Mouse (Mus musculus) forebrain, embryonic 14.5 days (tissue): ENCODE results near the gene Wdr70. TPM values are rescaled to one million over a fixed set of nuclear protein-coding genes. Genes with fewer than 3 reads are reported as not detected.

Experiments used
- ATAC-seq: fragments of 200-750 bp; cut with Nextera tagmentation; 2 replicates; pipeline ENCODE4 v1.8.0; 2017; ENCODE audit warnings: mild to moderate bottlenecking, moderate library complexity
- DNase-seq: peaks from one replicate; pipeline ENCODE4 v3.0.0-alpha.2; 2015; ENCODE audit warnings: low spot score
- H3K27ac ChIP-seq: fragments of 300-500 bp; sonication (generic); 2 replicates; pipeline ENCODE4 v1.5.1; 2014; ENCODE audit warnings: low read depth, mild to moderate bottlenecking, control low read depth, low read length, moderate library complexity
- H3K27me3 ChIP-seq: fragments of 300-500 bp; sonication (generic); replicated peaks from 2 replicates; pipeline ENCODE4 v1.6.1; 2014; ENCODE audit warnings: low read length, control low read depth, mixed read lengths; ENCODE audit not compliant: control insufficient read depth, insufficient read depth
- H3K36me3 ChIP-seq: fragments of 300-500 bp; sonication (generic); 2 replicates; pipeline ENCODE4 v1.6.1; 2014; ENCODE audit warnings: low read length, control low read depth; ENCODE audit not compliant: control insufficient read depth, insufficient read depth
- H3K4me1 ChIP-seq: fragments of 300-500 bp; sonication (generic); 2 replicates; pipeline ENCODE4 v1.6.1; 2014; ENCODE audit warnings: antibody characterized with exemption, low read length, control low read depth; ENCODE audit not compliant: control insufficient read depth, insufficient read depth
- H3K4me2 ChIP-seq: fragments of 300-500 bp; sonication (generic); 2 replicates; pipeline ENCODE4 v1.6.1; 2014; ENCODE audit warnings: mild to moderate bottlenecking, control low read depth, low read length
- H3K4me3 ChIP-seq: fragments of 300-500 bp; sonication (generic); 2 replicates; pipeline ENCODE4 v1.5.1; 2014; ENCODE audit warnings: low read depth, low read length, control low read depth
- H3K9ac ChIP-seq: fragments of 300-500 bp; sonication (generic); 2 replicates; pipeline ENCODE4 v1.6.1; 2014; ENCODE audit warnings: mild to moderate bottlenecking, low read length, control low read depth, moderate library complexity
- H3K9me3 ChIP-seq: fragments of 300-500 bp; sonication (generic); replicated peaks from 2 replicates; pipeline ENCODE4 v1.6.1; 2016; ENCODE audit warnings: low read length, control low read depth, mixed read lengths; ENCODE audit not compliant: control insufficient read depth
- WGBS: fragments of 180-500 bp; shearing (Covaris S2); extraction: QIAGEN DNeasy Blood & Tissue Kit; methylation state at CpG from one replicate; pipeline ENCODE4 v1.1.7; 2014; 5-methylcytosine and 5-hydroxymethylcytosine counted together
- polyA plus RNA-seq: library from polyadenylated mRNA; unstranded; fragments of >200 nt; fragmentation: Nextera tagmentation; extraction: Ambion mirVana; gene quantifications from 2 replicates; pipeline ENCODE4 v1.2.1, GENCODE M21; 2014

Gene Wdr70
- polyA plus RNA-seq, 1 experiment from 2014 or later, result 69.0 TPM

GRCm38 (mm10) chr15:8006056-8006455 lies 93.0 kb downstream of the Wdr70 start:
- Histone ChIP-seq H3K27me3 (no peaks in the 10 kb centered on the region), H3K9ac (no peak overlapping the region), H3K9me3 (no peaks in the 10 kb centered on the region), H3K27ac (no peak overlapping the region), H3K36me3 (no peaks in the 10 kb centered on the region), H3K4me1 (no peaks in the 10 kb centered on the region), H3K4me3 (no peak overlapping the region), H3K4me2 (no peak overlapping the region)
- WGBS, result 89% methylated on average over 1 of the region's 1 CpGs
- ATAC-seq (no peak), DNase-seq (no peak)

DNA sequence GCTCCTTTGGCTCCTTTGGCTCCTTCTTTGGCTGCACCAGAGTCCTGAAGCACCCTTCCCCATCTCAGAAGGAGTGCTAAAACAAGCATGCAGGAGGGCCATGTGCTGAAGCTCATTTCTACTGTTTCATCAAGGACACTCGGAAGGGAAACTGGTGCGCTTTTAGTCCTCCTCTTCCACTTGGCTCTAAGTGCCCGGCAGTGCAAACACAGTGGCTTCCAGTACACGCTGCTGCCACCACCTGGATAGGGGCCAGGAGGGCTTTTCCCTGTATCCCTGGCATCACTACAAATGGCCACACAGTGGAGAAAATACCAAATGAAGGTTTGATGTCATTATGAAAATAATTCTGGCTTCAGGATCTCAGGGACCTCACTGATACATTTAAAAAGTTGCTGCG lies 93.5 kb downstream of the Wdr70 start:
- H3K4me1 ChIP-seq, result no peaks in the 10 kb centered on the region
- 70% methylated on average over 5 of the region's 5 CpGs for WGBS
- no peaks in the 10 kb centered on the region for H3K36me3 ChIP-seq
- H3K9me3 ChIP-seq, result no peaks in the 10 kb centered on the region
- H3K4me2 ChIP-seq, result no peak overlapping the region
- H3K27ac ChIP-seq, result no peak overlapping the region
- ATAC-seq, result no peak
- no peaks in the 10 kb centered on the region for H3K27me3 ChIP-seq
- H3K9ac ChIP-seq, result no peak overlapping the region
- H3K4me3 ChIP-seq, result no peak overlapping the region
- peak; percentile 6 for DNase-seq

DNA sequence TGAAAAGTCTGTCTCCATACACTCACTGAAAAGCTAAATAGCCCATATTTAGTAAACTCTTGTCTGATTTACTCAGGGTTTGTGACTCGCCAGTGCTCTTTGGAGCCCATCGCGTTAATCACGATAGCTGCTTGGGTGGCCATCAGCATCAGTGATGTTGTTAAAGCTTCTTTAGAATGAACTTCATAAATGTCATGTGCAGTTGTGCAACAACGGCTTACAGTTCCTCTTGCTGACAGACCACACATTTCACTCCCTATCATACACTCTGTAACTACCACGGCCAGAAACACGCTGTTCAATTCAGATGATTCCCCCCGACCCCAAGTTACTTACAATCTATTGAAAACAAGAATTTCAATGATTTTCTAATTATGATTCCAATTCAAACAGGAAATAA lies 95.2 kb downstream of the Wdr70 start:
- 87% methylated on average over 8 of the region's 8 CpGs for WGBS
- Histone ChIP-seq H3K4me1 (no peaks in the 10 kb centered on the region), H3K9ac (no peak overlapping the region), H3K4me2 (no peak overlapping the region), H3K27ac (no peak overlapping the region), H3K27me3 (no peaks in the 10 kb centered on the region), H3K9me3 (no peaks in the 10 kb centered on the region), H3K36me3 (no peaks in the 10 kb centered on the region), H3K4me3 (no peak overlapping the region)
- DNase-seq (no peak), ATAC-seq (no peak)

GRCm38 (mm10) chr15:7998843-7999546 lies 100.0 kb downstream of the Wdr70 start:
- H3K9me3 ChIP-seq, result no peaks in the 10 kb centered on the region
- ATAC-seq (no peak), DNase-seq (no peak)
- no peaks in the 10 kb centered on the region for H3K36me3 ChIP-seq
- H3K9ac ChIP-seq, result no peak overlapping the region
- H3K27ac ChIP-seq, result no peak overlapping the region
- no peaks in the 10 kb centered on the region for H3K4me1 ChIP-seq
- H3K4me3 ChIP-seq, result no peak overlapping the region
- H3K4me2 ChIP-seq, result no peak overlapping the region
- 53% methylated on average over 14 of the region's 14 CpGs for WGBS
- H3K27me3 ChIP-seq, result no peaks in the 10 kb centered on the region

DNA sequence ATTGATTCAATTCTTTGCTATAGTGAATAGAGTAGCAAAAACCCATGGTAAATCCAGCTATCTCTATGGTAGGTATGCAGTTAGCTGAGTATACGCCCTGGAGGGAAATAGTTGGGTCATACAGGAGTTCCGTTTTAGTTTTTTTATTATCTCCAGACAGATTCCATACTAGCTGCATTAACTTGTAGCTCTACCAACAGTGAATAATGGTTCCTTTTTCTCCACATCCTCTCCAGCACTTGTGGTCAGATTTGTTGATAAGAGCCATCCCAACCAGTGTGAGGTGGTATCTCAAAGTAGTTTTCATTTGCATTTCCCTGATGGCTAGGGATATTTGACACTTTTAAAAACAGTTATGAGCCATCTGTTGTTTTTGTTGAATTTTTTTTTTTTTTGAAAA lies 100.9 kb downstream of the Wdr70 start:
- Histone ChIP-seq H3K36me3 (no peaks in the 10 kb centered on the region), H3K9me3 (no peaks in the 10 kb centered on the region), H3K4me3 (no peak overlapping the region), H3K9ac (no peak overlapping the region), H3K4me2 (no peak overlapping the region), H3K27ac (no peak overlapping the region), H3K27me3 (no peaks in the 10 kb centered on the region), H3K4me1 (no peaks in the 10 kb centered on the region)
- no peak for ATAC-seq
- WGBS, result 94% methylated on average over 2 of the region's 2 CpGs
- no peak for DNase-seq

GRCm38 (mm10) chr15:7993721-7994120 lies 105.3 kb downstream of the Wdr70 start:
- no peaks in the 10 kb centered on the region for H3K9me3 ChIP-seq
- DNase-seq, result no peak
- WGBS, result 88% methylated on average over 6 of the region's 6 CpGs
- H3K4me1 ChIP-seq, result no peaks in the 10 kb centered on the region
- H3K27ac ChIP-seq, result no peak overlapping the region
- ATAC-seq, result no peak
- no peak overlapping the region for H3K4me2 ChIP-seq
- H3K4me3 ChIP-seq, result no peak overlapping the region
- no peak overlapping the region for H3K9ac ChIP-seq
- no peaks in the 10 kb centered on the region for H3K27me3 ChIP-seq
- H3K36me3 ChIP-seq, result no peaks in the 10 kb centered on the region

DNA sequence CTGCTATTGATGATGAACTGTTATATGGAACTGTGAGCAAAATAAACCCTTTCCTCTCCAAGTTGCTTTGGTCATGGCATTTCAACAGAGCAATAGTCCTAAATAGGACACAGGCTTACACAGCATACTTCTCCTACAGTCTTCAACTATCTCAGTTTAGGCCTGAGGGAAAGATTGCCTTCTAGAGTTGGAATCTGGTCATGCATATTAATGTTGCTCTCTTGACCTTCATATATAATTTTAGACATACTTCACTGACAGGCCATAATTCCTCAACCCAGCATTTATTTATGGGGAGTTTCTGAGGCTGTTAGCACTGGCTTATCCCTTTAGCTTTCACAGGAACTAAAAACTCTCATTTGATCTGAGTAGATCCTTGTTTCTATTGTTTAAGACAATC lies 108.9 kb downstream of the Wdr70 start:
- Histone ChIP-seq H3K36me3 (no peaks in the 10 kb centered on the region), H3K27ac (no peak overlapping the region), H3K27me3 (no peaks in the 10 kb centered on the region), H3K4me1 (peaks cover 3% of the 10 kb centered on the region; the same call in 1 of the 2 replicates), H3K9me3 (no peaks in the 10 kb centered on the region), H3K4me2 (no peak overlapping the region), H3K4me3 (no peak overlapping the region), H3K9ac (no peak overlapping the region)
- no peak for DNase-seq
- no peak for ATAC-seq

GRCm38 (mm10) chr15:7987374-7987773 lies 111.6 kb downstream of the Wdr70 start:
- peaks cover 3% of the 10 kb centered on the region; the same call in 1 of the 2 replicates for H3K4me1 ChIP-seq
- H3K27me3 ChIP-seq, result no peaks in the 10 kb centered on the region
- ATAC-seq, result no peak
- no peaks in the 10 kb centered on the region for H3K9me3 ChIP-seq
- H3K4me3 ChIP-seq, result no peak overlapping the region
- no peak overlapping the region for H3K4me2 ChIP-seq
- DNase-seq, result no peak
- H3K27ac ChIP-seq, result no peak overlapping the region
- H3K36me3 ChIP-seq, result no peaks in the 10 kb centered on the region
- WGBS, result 92% methylated on average over 8 of the region's 8 CpGs
- H3K9ac ChIP-seq, result no peak overlapping the region

GRCm38 (mm10) chr15:7986274-7986673 lies 112.7 kb downstream of the Wdr70 start:
- H3K9me3 ChIP-seq, result no peaks in the 10 kb centered on the region
- H3K27me3 ChIP-seq, result no peaks in the 10 kb centered on the region
- no peak overlapping the region for H3K27ac ChIP-seq
- no peaks in the 10 kb centered on the region for H3K36me3 ChIP-seq
- H3K4me1 ChIP-seq, result peaks cover 3% of the 10 kb centered on the region; the same call in 1 of the 2 replicates
- WGBS, result 33% methylated on average over 6 of the region's 6 CpGs
- H3K9ac ChIP-seq, result no peak overlapping the region
- DNase-seq (peak; percentile 15), ATAC-seq (no peak)
- no peak overlapping the region for H3K4me3 ChIP-seq
- no peak overlapping the region for H3K4me2 ChIP-seq
